Mouse (Mus musculus): ENCODE measurements around the gene Marf1.
"Not testable (repeated sequence)": the region's sequence is repeated elsewhere in the genome, so short reads cannot be mapped to it uniquely, and the experiment has no call there.

Marf1 gene

GRCm38 (mm10) chr16:14066571-14066970, 96.6 kb downstream of the Marf1 start:
- not testable (repeated sequence) for DNase-seq (ENCODE audit: low read depth)

GRCm38 (mm10) chr16:14059869-14060268, 103.3 kb downstream of the Marf1 start:
- DNase-seq (ENCODE audit: low read depth) = no peak

All from NIH3T3 (cell line).